16 mouse cellular contexts compared by ENCODE assay signal in genomic region chr7:66806801-66807200, GRCm38 (mm10). TPM values are rescaled to one million over a fixed set of nuclear protein-coding genes. Genes with fewer than 3 reads are reported as not detected.
"Had no signal": no experiment of that assay in that cellular context is flagged by ENCODE, and none has a peak within 500 bp of the region (broad histone marks: within the 10 kb centered on the region; RNA-seq: fewer than 3 reads in every experiment).

No protein-coding gene starts in this region.

- H3K4me3 ChIP-seq: megakaryocyte, embryonic 14.5 days; midbrain, embryonic 13.5 days; midbrain, embryonic 15.5 days; neural tube, embryonic 12.5 days; stomach, embryonic 15.5 days had no signal

- H3K4me2 ChIP-seq: lung, embryonic 14.5 days; midbrain, embryonic 11.5 days; midbrain, embryonic 13.5 days; midbrain, embryonic 15.5 days; neural tube, embryonic 12.5 days; stomach, embryonic 15.5 days had no signal

- H3K9me3 ChIP-seq: midbrain, embryonic 13.5 days; midbrain, embryonic 15.5 days; neural tube, embryonic 12.5 days; stomach, embryonic 15.5 days had no signal

- H3K36me3 ChIP-seq: midbrain, embryonic 13.5 days; midbrain, embryonic 15.5 days; neural tube, embryonic 12.5 days; stomach, embryonic 15.5 days had no signal

- DNase-seq: lung, adult 18-20 months; lung, embryonic 14.5 days; lung, postnatal 10 days; right cerebral cortex, postnatal 14 days; thymus, adult 18-20 months; thymus, postnatal 14 days; thymus, postnatal 36 days had no signal

- H3K9ac ChIP-seq: lung, embryonic 14.5 days; midbrain, embryonic 13.5 days; midbrain, embryonic 15.5 days; neural tube, embryonic 12.5 days; stomach, embryonic 15.5 days had no signal

- ATAC-seq: midbrain, embryonic 13.5 days; midbrain, embryonic 15.5 days had no signal

- H3K27ac ChIP-seq: macrophage; midbrain, embryonic 13.5 days; midbrain, embryonic 15.5 days; neural tube, embryonic 12.5 days; stomach, embryonic 15.5 days had no signal

- H3K27me3 ChIP-seq: midbrain, embryonic 13.5 days; midbrain, embryonic 15.5 days; neural tube, embryonic 12.5 days; stomach, embryonic 15.5 days had no signal

- H3K4me1 ChIP-seq: midbrain, embryonic 13.5 days; midbrain, embryonic 15.5 days; stomach, embryonic 15.5 days had no signal

RNA-seq across cellular contexts. Expression of gene Adamts17, which starts 32.7 kb away (rescaled TPM):
- total RNA-seq: monocyte, adult 5-6 weeks; neutrophil, adult 5-6 weeks had no signal
- polyA plus RNA-seq: macrophage had no signal
